Mouse (Mus musculus): ENCODE measurements around the gene Zfhx2.

DNA sequence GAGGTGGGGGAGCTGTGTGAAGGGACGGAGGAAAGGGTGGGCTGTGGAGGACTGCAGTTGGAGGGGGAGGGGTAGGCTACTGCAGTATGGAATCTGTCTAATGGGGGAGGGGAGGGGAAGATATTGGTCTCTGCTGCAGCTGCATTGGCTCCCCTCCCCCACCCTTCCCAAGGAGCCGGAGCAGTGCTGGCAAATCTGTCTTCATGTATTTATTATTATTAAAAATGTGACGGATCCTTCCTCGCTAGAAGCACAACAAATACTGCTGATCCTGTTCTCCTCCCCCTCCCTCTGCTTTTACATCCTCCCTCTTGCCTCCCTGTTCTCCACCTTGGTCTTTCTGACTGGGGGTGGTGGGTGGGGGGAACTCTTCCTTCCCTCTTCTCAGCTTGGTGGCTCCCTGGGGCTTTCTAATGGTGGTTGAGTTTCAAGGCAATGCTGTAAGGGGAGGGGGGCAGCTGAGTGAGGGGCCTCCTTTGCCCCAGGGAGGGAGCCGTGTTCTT is 63.7 kb downstream of the Zfhx2 start:
- no peak for TF ChIP-seq MYOD1 (IDR thresholded peaks at IDR 0.05; ENCODE audit: control insufficient read depth, insufficient read length, low read depth)
- no peak for TF ChIP-seq CTCF (IDR thresholded peaks at IDR 0.05; ENCODE audit: control insufficient read depth, insufficient read depth, insufficient read length)
- TF ChIP-seq USF1 (IDR thresholded peaks at IDR 0.05; ENCODE audit: low read depth) = no peak
- TF ChIP-seq MYOG (IDR thresholded peaks at IDR 0.05; ENCODE audit: control insufficient read depth, extremely low read depth, insufficient read length) = no peak
- no peak for TF ChIP-seq CEBPB (IDR thresholded peaks at IDR 0.05; ENCODE audit: low read depth)
- no peak for TF ChIP-seq MAX (IDR thresholded peaks at IDR 0.05)
